Mouse (Mus musculus): ENCODE measurements at regions not wholly inside any gene's neighbourhood (a gene's known extent, or its start where the extent isn't known, plus 50 kb on each side); places are given as distances from the start of the nearest gene placed in this dataset.

GRCm38 (mm10) chr13:101305063-101305462, 463.0 kb downstream of the Pik3r1 start:
- DNase-seq (ENCODE audit: low spot score in 2 of 2) = no peak

GRCm38 (mm10) chr13:101301361-101301760, 466.7 kb downstream of the Pik3r1 start:
- DNase-seq (ENCODE audit: low spot score in 2 of 2) = no peak

GRCm38 (mm10) chr13:101289407-101289806, 456.2 kb upstream of the Slc30a5 start:
- DNase-seq (ENCODE audit: low spot score in 2 of 2) = no peak

GRCm38 (mm10) chr13:101287131-101287530, 453.9 kb upstream of the Slc30a5 start:
- DNase-seq (ENCODE audit: low spot score in 2 of 2) = no peak

- no peak for DNase-seq (ENCODE audit: low spot score in 2 of 2)
Observed at GRCm38 (mm10) chr13:101286029-101286917, 453.0 kb upstream of the Slc30a5 start.

GRCm38 (mm10) chr13:101278127-101278526, 444.9 kb upstream of the Slc30a5 start:
- no peak for DNase-seq (ENCODE audit: low spot score in 2 of 2)

- no peak for DNase-seq (ENCODE audit: low spot score in 2 of 2)
Observed at GRCm38 (mm10) chr13:101276766-101277165, 443.5 kb upstream of the Slc30a5 start.

GRCm38 (mm10) chr13:101274470-101275141, 441.4 kb upstream of the Slc30a5 start:
- no peak for DNase-seq (ENCODE audit: low spot score in 2 of 2)

- DNase-seq (ENCODE audit: low spot score in 2 of 2) = no peak
Observed at GRCm38 (mm10) chr13:101273321-101273720, 440.1 kb upstream of the Slc30a5 start.

- DNase-seq (ENCODE audit: low spot score in 2 of 2) = no peak
Observed at GRCm38 (mm10) chr13:101253698-101254468, 420.7 kb upstream of the Slc30a5 start.

GRCm38 (mm10) chr13:101249369-101249768, 416.1 kb upstream of the Slc30a5 start:
- no peak for DNase-seq (ENCODE audit: low spot score in 2 of 2)

- no peak for DNase-seq (ENCODE audit: low spot score in 2 of 2)
Observed at GRCm38 (mm10) chr13:101244326-101244725, 411.1 kb upstream of the Slc30a5 start.

GRCm38 (mm10) chr13:101238860-101239259, 405.6 kb upstream of the Slc30a5 start:
- DNase-seq (ENCODE audit: low spot score in 2 of 2) = no peak

GRCm38 (mm10) chr13:101237035-101237434, 403.8 kb upstream of the Slc30a5 start:
- no peak for DNase-seq (ENCODE audit: low spot score in 2 of 2)

- no peak for DNase-seq (ENCODE audit: low spot score in 2 of 2)
Observed at GRCm38 (mm10) chr13:101235846-101236245, 402.6 kb upstream of the Slc30a5 start.

GRCm38 (mm10) chr13:101235110-101235509, 401.9 kb upstream of the Slc30a5 start:
- DNase-seq (ENCODE audit: low spot score in 2 of 2) = no peak

- no peak for DNase-seq (ENCODE audit: low spot score in 2 of 2)
Observed at GRCm38 (mm10) chr13:101234550-101234949, 401.3 kb upstream of the Slc30a5 start.

GRCm38 (mm10) chr13:101233843-101234281, 400.6 kb upstream of the Slc30a5 start:
- no peak for DNase-seq (ENCODE audit: low spot score in 2 of 2)

- DNase-seq (ENCODE audit: low spot score in 2 of 2) = peak in 1 of 2 experiments; percentile 27
Observed at GRCm38 (mm10) chr13:101233181-101233842, 400.1 kb upstream of the Slc30a5 start.

- DNase-seq (ENCODE audit: low spot score in 2 of 2) = no peak
Observed at GRCm38 (mm10) chr13:101229861-101230260, 396.6 kb upstream of the Slc30a5 start.

GRCm38 (mm10) chr13:101225366-101225765, 392.1 kb upstream of the Slc30a5 start:
- DNase-seq (ENCODE audit: low spot score in 2 of 2) = no peak
